Mouse (Mus musculus) gastrocnemius, adult 2 months (tissue): ENCODE data around the gene Hnrnpa1. TPM values are rescaled to one million over a fixed set of nuclear protein-coding genes. Genes with fewer than 3 reads are reported as not detected.
"Not testable (repeated sequence)": the region's sequence is repeated elsewhere in the genome, so short reads cannot be mapped to it uniquely, and the experiment has no call there.

Source experiments
- DNase-seq: peaks from one replicate; pipeline ENCODE4 v3.0.0; 2022
- H3K27ac ChIP-seq: fragments of 200-600 bp; 2 replicates; pipeline ENCODE4 v1.8.1; 2022; ENCODE audit warnings: mild to moderate bottlenecking
- H3K4me3 ChIP-seq: fragments of 200-600 bp; 2 replicates; pipeline ENCODE4 v1.8.1; 2022; ENCODE audit warnings: mild to moderate bottlenecking, moderate library complexity
- CTCF ChIP-seq: fragments of 200-600 bp; IDR thresholded peaks from 2 replicates; pipeline ENCODE4 v1.8.1; 2022; ENCODE audit warnings: antibody characterized with exemption, mild to moderate bottlenecking, moderate library complexity
- intact Hi-C: fragments of 180-260 bp; cut with DNase I; formaldehyde crosslinking; loops from one replicate; pipeline ENCODE4 v1.15.1; 2025
- total RNA-seq, 2 experiments: library from RNA; stranded (reverse); gene quantifications; 2 replicates each; pipeline ENCODE4 v1.2.3; 2021

The Hnrnpa1 gene
- total RNA-seq, 2 experiments from 2014 or later = 93.9 to 98.7 TPM

DNA sequence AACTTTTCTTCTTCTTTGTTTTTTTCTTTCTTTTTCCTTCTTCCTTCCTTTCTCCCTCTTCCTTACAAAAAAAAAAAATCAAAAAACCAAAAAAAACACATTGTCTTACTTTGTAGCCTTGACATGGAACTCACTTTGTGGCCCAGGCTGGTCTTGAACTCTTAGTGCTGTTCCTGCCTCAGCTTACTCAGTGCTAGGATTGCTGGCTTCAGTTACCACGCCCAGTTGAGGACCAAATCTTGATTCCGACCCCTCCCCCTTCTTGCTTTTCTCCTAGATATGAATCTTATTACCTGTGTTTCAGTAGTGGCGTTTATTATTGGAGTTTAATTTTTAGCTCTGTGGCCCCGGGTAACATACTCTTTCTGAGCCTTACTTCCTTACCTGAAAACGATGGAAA, 18.9 kb downstream of the Hnrnpa1 start:
- intact Hi-C loops = no loop called here

DNA sequence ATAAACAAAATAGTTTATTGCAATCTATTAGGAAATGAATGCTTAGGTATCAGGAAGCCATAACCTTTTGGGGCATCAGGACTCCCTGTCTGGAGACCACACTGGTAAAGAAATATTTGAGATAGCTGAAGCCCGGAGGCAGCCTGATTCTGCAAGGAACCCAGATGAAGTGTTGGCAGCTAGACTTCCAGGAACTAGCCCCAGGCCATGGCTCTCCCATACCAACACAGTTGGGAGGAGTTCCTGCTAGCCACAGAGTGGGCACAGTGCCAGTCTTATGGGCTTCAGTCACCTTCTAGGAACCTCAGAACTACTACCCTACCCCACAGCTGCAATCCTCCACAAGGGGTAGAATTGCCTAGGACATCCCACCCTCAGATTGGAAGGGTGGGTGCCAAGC, 19.8 kb downstream of the Hnrnpa1 start:
- intact Hi-C loops = no loop called here
- no peak for DNase-seq
- H3K4me3 ChIP-seq = no peak overlapping the region
- H3K27ac ChIP-seq = no peak overlapping the region
- TF ChIP-seq CTCF = no peak

More for the DNA sequence above, 18.9 kb downstream of the Hnrnpa1 start:
- Histone ChIP-seq H3K4me3 (no peak overlapping the region), H3K27ac (no peak overlapping the region; the same call in 1 of the 2 replicates)
- DNase-seq = no peak
- no peak for TF ChIP-seq CTCF

DNA sequence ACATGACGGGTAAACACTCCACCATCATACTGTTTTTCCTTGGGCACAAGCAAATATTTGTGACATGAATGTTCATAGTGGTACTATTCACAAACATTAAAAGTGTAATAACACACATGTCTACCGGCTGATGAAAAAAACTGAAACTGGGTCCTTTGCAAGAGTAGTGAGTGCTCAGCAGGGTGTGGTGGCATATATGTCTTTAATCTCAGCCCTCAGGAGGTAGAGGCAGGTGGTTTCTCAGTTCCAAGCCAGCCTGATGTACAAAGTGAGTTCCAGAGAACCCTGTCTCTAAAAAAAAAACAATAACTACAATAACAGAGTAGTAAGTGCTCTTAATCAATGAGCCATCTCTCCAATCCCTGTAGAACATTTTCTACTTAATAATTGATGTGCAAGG, 24.6 kb downstream of the Hnrnpa1 start:
- no peak for DNase-seq
- no peak for TF ChIP-seq CTCF
- no peak overlapping the region for H3K4me3 ChIP-seq
- intact Hi-C loops = no loop called here
- H3K27ac ChIP-seq = no peak overlapping the region

DNA sequence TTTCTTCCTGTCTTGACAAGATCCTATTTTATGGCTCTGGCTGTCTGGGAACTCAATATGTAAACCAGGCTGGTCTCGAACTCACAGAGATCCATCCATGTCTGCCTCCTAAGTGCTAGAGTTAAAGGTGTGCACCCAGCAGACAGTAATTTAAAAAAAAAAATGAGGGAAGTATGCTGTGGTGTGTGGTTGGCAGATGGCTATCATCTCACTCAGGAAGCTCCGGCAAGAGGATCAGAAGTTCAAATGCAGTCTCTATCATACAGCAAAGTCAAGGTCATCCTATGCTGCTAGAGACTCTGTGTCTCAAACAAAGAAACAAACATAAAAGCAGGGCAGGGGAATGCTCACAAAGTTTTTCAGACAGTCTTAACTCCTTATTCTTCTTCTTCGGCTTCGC, 28.7 kb downstream of the Hnrnpa1 start:
- no peak for TF ChIP-seq CTCF
- Histone ChIP-seq H3K4me3 (no peak overlapping the region), H3K27ac (no peak overlapping the region)
- intact Hi-C loops = no loop called here
- DNase-seq = no peak

DNA sequence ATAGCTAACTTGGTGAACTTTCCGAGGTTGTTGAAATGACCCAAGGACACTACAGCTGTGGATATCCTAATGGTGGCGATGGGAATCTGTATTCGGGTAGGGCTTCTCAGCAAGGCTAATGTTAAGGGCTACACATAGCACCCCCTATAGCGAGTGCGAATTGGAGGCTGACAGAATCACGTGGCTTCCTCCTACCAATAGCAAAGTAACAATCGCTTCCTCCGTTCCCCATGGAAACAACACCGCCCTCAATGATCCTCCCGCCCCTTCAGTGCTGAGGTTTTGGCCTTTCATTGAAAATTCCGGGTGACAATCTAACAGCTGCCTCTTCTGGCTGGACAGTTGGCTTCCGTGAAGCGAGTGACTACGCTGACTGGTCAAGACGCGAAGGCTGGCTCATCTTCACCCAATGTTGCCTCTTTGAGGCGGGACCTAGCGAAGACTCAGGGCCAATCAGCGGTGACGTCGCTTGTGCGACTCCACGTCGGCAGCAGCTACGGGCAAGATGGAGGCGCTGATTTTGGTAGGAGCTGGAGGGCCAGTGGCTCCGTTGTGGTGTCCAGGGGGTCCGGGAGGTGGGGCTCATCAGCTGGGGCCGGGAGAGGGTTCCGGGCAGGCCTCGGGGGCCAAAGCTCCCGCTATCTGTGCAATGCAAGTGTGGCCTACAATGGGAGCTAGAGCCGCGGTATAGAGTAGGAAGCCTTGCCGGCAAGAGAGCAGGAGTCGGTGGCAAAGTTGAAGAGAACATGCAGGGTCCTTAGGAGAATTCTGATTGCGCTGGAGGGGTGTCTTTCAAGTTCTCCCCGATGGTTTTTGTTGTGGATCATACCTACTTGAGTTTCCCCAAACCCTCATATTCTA, 32.4 kb downstream of the Hnrnpa1 start, which contains the start of gene Copz1:
TSS of gene Copz1 (plus strand) at position 296 of the 861 bp plus-strand sequence.
- peak; percentile 97 for DNase-seq
- Histone ChIP-seq H3K27ac (peak within 1 kb of the TSS; percentile 92), H3K4me3 (peak within 1 kb of the TSS; percentile 98)
- peak; percentile 29; the same call in 1 of the 2 replicates for TF ChIP-seq CTCF
- intact Hi-C loops = no loop called here

DNA sequence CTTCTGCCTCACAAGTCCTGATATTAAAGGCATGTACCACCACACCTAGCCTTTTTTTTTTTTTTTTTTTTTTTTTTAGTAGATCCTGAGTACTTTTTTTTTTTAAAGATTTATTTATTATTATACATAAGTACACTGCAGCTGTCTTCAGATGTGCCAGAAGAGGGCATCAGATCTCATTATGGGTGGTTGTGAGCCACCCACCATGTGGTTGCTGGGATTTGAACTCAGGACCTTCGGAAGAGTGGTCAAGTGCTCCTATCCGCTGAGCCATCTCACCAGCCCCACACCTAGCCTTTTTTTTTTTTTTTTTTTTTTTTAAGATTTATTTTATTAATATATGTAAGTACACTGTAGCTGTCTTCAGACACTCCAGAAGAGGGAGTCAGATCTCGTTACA, 35.7 kb downstream of the Hnrnpa1 start:
- H3K27ac ChIP-seq, H3K4me3 ChIP-seq, intact Hi-C loops, DNase-seq: not testable (repeated sequence)

DNA sequence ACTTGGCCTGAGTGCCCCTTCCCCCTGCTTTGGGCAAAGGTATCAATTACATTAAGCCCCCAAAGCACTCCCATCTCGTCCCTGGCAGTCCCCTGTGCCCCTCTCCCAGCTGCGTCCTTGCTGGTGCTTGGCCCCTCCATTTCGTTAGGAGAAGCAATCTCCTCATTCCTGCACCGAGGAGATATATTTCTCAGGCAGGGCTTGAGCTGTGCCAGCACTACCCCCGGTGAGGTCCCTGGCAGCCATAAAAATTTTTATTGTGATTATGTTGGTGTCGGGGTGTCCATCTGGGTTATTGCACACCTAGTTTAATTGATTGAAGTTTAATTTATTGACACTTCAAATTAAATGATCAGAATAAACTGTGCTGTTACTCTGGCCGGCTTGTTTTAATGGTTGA, 37.7 kb downstream of the Hnrnpa1 start:
- no peak for DNase-seq
- no peak for TF ChIP-seq CTCF
- Histone ChIP-seq H3K4me3 (no peak overlapping the region), H3K27ac (no peak overlapping the region)
- intact Hi-C loops = no loop called here

DNA sequence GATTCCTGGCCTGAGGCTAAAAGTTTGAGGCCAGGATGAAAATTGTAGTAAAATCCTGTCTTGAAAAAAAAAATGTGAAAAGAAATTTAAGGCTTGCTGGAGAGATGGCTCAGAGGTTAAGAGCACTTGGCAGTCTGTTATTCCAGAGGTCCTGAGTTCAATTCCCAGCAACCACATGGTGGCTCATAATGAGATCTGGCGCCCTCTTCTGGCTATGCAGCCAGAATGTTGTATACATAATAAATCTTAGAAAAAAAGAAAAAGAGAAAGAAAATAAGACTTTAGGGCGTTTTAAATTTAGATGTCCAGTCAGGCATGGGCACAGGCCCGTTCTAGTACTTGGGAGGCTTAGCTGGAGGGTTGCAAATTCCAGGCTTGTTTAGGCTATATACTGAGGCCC, 39.5 kb downstream of the Hnrnpa1 start:
- peak; percentile 65 for TF ChIP-seq CTCF

DNA sequence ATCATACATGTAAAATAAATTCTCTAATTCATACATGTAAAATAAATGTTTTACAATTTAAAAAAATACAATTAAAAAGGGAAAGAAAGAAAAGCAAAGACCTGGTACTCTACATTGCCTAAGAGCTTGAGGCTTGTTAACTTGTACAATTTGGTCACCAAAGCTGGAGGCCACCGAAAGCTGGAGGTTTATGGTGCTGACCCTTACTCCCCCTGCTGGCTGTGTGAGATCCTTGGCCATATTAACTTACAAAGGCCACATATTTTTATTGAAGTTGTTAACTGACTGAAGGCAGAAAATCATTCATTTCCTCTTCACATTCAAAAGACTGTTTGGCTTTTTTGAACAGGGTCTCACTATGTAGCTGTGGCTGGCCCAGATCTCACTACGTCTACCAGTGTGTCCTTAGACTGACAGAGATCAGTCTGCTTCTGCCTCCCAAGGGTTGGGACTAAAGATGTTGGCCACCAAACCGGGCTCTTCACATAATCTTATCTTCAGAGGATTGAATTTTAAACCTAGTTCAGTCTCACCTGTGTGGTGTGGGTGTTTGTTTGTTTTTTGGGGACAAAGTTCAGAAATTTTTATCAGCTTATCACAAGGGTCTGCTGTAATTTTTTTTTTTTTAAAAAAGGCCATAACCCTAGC, 40.7 kb downstream of the Hnrnpa1 start:
- H3K4me3 ChIP-seq = no peak overlapping the region
- intact Hi-C loops = loop anchor here (2.0 kb wide), 1 partner anchor 30 kb away; no protein-coding TSS in a partner anchor
- no peak for DNase-seq
- TF ChIP-seq CTCF = peak; percentile 65
- no peak overlapping the region for H3K27ac ChIP-seq

More for the DNA sequence above, 39.5 kb downstream of the Hnrnpa1 start:
- Histone ChIP-seq H3K4me3 (no peak overlapping the region), H3K27ac (no peak overlapping the region)
- intact Hi-C loops = loop anchor here (2.0 kb wide), 1 partner anchor 29 kb away; no protein-coding TSS in a partner anchor
- DNase-seq = no peak

DNA sequence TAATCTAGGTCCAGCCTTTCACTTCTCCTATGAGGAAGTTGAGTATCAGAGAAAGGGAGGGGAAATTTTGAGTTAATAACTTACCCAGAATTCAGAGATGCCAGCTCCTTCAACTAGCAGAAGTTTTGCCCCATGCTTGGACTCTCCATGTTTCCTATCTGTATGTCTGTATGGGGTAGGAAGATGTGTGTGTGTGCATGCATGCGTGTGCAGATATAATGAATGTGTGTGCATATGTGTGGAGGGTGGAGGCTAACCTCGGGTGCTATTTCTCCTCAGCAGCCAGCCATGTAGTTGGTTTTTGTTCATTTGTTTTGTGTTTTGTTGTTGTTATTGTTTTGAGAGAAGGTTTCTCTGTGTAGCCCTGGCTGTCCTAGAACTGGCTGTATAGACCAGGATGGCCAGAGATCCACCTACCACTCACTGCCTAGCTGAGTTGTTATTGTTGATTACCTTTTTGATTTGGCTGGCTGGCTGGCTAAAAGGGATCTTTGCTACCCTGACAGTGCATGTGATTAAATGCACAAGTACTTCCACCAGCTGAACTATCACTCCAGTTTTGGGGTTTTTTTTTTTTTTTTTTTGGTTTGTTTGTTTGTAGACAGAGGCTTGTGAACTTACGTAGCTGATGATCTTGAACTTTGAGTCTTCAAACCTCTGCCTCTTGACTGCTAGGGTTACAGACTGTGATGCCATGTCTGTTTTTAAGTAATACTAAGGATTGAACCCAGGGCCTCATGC, 41.4 kb downstream of the Hnrnpa1 start:
- intact Hi-C loops = loop anchor here (2.0 kb wide), 1 partner anchor 31 kb away; no protein-coding TSS in a partner anchor
- no peak overlapping the region for H3K4me3 ChIP-seq
- no peak overlapping the region for H3K27ac ChIP-seq
- DNase-seq = no peak
- no peak for TF ChIP-seq CTCF

DNA sequence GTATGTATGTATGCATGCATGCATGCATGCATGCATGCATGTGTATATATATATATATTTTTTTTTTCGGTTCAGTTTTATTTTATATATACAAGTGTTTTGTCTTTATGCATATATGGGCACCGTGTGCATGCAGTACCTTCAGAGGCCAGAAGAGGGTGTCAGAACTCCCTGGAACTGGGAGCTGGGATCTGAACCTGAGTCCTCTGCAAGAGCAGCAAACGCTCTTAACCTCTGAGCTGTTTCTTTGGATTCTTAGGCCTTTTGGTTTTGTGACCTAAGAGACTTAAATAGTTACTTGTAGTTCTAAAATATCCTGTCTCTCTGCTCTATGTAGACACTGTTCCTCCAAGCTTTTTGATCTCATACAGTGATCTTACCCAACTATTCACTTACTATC, 43.8 kb downstream of the Hnrnpa1 start:
- peak; percentile 71 for TF ChIP-seq CTCF
- peak; percentile 57 for DNase-seq
- intact Hi-C loops = loop anchor here (1.0 kb wide), 1 partner anchor 23 kb away; no protein-coding TSS in a partner anchor

DNA sequence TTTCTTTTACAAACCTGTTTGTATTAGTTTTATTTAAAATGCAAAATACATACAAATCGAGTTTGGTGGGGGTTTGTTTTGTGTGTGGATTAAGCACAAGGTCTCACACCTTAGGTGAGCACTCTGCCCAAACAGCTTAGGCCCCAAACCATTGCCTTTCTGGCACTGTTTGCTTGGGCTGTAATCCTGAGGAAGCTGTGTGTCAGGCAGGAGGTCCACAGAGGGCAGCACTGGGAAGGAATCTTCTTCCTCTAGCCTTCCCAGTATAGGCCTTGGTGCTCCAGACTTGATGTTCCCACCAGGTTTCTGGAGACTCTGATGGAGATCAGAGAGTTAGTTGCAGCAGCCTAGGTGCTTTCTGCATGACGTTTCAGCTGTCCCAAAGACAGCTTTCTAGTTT, 44.4 kb downstream of the Hnrnpa1 start:
- Histone ChIP-seq H3K4me3 (no peak overlapping the region), H3K27ac (no peak overlapping the region)
- no peak for DNase-seq
- TF ChIP-seq CTCF = peak; percentile 31; the same call in 1 of the 2 replicates
- intact Hi-C loops = loop anchor here (1.0 kb wide), 1 partner anchor 23 kb away; no protein-coding TSS in a partner anchor

More for the DNA sequence above, 43.8 kb downstream of the Hnrnpa1 start:
- H3K4me3 ChIP-seq = no peak overlapping the region
- H3K27ac ChIP-seq = no peak overlapping the region
